Mouse (Mus musculus): ENCODE results near the gene Vmn1r21. TPM values are rescaled to one million over a fixed set of nuclear protein-coding genes. Genes with fewer than 3 reads are reported as not detected.

Vmn1r21 gene
- total and polyA plus RNA-seq, 3 experiments, result not detected

DNA sequence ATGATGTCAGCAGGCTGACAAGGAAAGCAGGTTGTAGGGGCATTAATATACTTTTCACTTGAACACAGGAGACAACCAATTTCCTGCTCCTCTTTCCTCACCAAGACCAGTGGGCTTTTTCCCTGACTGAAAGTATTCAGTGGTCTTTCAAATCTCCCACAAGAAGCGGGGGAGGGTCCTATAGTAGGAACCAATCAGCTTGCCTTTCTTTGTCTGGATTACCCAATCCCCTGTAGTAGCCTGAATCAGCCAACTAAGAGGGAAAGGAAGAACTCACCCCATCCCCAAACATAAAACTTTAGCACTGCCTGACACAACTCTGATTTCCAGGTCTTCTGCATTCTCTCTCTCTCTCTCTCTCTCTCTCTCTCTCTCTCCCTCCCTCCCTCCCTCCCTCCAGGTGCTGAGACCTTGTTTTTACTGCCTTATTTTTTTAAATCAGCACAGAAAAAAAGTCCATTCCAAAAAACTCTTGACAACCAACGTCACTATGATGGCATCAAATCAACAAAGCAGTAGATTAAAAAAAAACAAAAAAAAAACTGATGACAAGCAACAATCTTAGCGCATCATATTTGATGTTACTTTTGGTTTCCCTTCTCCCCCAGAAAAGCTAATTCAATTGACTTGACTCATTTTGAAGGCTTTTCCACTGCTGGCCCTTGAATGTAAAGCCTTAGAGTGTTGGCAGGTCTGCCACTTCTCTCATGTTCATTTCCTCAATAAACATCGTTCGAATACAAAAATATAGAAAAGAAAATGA, 27.3 kb downstream of the Vmn1r21 start:
- H3K9ac ChIP-seq (ENCODE audit: control insufficient read depth, low read depth, low read length, poor library complexity, severe bottlenecking), result no peak overlapping the region

DNA sequence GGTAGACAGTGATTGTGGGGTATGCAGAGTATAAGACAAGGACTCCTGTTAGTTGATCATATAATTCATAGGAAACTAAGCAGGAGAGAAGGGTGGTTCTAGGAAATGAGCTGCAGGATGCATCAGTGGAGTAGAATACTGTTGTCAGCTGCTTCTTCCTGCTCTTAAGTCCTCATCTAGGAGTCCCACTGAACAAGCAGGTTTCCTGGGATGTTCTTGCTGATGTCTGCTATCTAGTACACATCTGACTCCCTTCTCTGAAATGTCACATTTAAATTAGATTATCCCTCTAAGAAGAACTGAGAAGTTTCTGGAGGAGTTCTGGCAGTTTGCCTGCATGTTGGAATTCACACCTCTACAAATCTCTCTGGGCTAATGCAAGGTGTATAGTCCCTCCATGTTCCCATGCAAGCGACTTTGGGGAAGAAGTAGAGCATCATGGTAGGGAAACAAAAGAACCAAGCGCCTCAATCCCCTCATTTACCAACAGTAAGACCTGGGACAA, 35.7 kb downstream of the Vmn1r21 start:
- no peaks in the 10 kb centered on the region; the same call in 1 of the 2 replicates for H3K79me2 ChIP-seq (ENCODE audit: control insufficient read depth, insufficient read depth, low read length, poor library complexity)
- no peak for DNase-seq (ENCODE audit: low read depth, low spot score)
- no peak overlapping the region for H3K9ac ChIP-seq (ENCODE audit: control insufficient read depth, low read depth, low read length, poor library complexity, severe bottlenecking)
- H3K4me1 ChIP-seq (ENCODE audit: control insufficient read depth in 1 of 2, insufficient read depth in 2 of 2, low read length in 2 of 2), result peaks cover 0 to 15% of the 10 kb centered on the region in 2 experiments; a peak in 3 of 4 replicates
- H3K4me3 ChIP-seq (ENCODE audit: control insufficient read depth in 1 of 2, insufficient read depth in 1 of 2, low read depth in 2 of 2, low read length in 2 of 2), result no peak overlapping the region
- H3K27ac ChIP-seq (ENCODE audit: control insufficient read depth, low read depth, low read length), result no peak overlapping the region
- no peaks in the 10 kb centered on the region for H3K27me3 ChIP-seq (ENCODE audit: control insufficient read depth in 1 of 2, insufficient read depth in 2 of 2, low read length in 2 of 2)
- TF ChIP-seq POLR2AphosphoS5 (IDR thresholded peaks at IDR 0.05; ENCODE audit: borderline replicate concordance, low read depth, low read length) (no peak), CHD1 (IDR thresholded peaks at IDR 0.05; ENCODE audit: low read depth, low read length) (no peak), ZC3H11A (IDR thresholded peaks at IDR 0.05; ENCODE audit: low read depth, low read length) (no peak), MYC (IDR thresholded peaks at IDR 0.05; ENCODE audit: low read depth, low read length) (no peak), ETS1 (IDR thresholded peaks at IDR 0.05; ENCODE audit: low read depth, low read length) (no peak), BHLHE40 (IDR thresholded peaks at IDR 0.05; ENCODE audit: borderline replicate concordance, low read depth, low read length) (no peak), E2F4 (IDR thresholded peaks at IDR 0.05; ENCODE audit: borderline replicate concordance, low read depth, low read length) (no peak), EP300 (IDR thresholded peaks at IDR 0.05; ENCODE audit: low read depth in 1 of 2, low read length in 2 of 2) (no peak), POLR2AphosphoS2 (IDR thresholded peaks at IDR 0.05; ENCODE audit: low read length) (no peak), GABPA (IDR thresholded peaks at IDR 0.05; ENCODE audit: low read depth, low read length) (no peak)
- H3K36me3 ChIP-seq (ENCODE audit: control insufficient read depth in 1 of 2, insufficient read depth in 2 of 2, low read length in 2 of 2), result peaks cover 0 to 12% of the 10 kb centered on the region in 2 experiments; a peak in 2 of 4 replicates
- no peaks in the 10 kb centered on the region for H3K9me3 ChIP-seq (replicated peaks; ENCODE audit: insufficient read depth, low read length)

More for the DNA sequence above, 27.3 kb downstream of the Vmn1r21 start:
- Histone ChIP-seq H3K79me2 (ENCODE audit: control insufficient read depth, insufficient read depth, low read length, poor library complexity) (peaks cover 6% of the 10 kb centered on the region), H3K9me3 (replicated peaks; ENCODE audit: insufficient read depth, low read length) (no peaks in the 10 kb centered on the region), H3K27ac (ENCODE audit: control insufficient read depth, low read depth, low read length) (no peak overlapping the region), H3K27me3 (ENCODE audit: control insufficient read depth in 1 of 2, insufficient read depth in 2 of 2, low read length in 2 of 2) (no peaks in the 10 kb centered on the region), H3K36me3 (ENCODE audit: control insufficient read depth in 1 of 2, insufficient read depth in 2 of 2, low read length in 2 of 2) (peaks cover 0 to 14% of the 10 kb centered on the region in 2 experiments; a peak in 2 of 4 replicates), H3K4me3 (ENCODE audit: control insufficient read depth in 1 of 2, insufficient read depth in 1 of 2, low read depth in 2 of 2, low read length in 2 of 2) (peak overlapping the region in 1 of 2 experiments; percentile 36; a peak in 1 of 4 replicates), H3K4me1 (ENCODE audit: control insufficient read depth in 1 of 2, insufficient read depth in 2 of 2, low read length in 2 of 2) (peaks cover 7 to 10% of the 10 kb centered on the region in 2 experiments)
- DNase-seq (ENCODE audit: low read depth, low spot score), result peak; percentile 24
- 0 out of 2 replicates have a peak, but pooled peaks have one; percentile 33 for TF ChIP-seq ZNF384 (IDR thresholded peaks at IDR 0.05; ENCODE audit: low read depth, low read length)
- TF ChIP-seq USF1 (IDR thresholded peaks at IDR 0.05; ENCODE audit: low read depth, low read length), result no peak

Data from MEL (cell line).